Mouse (Mus musculus): ENCODE measurements at regions not wholly inside any gene's neighbourhood (a gene's known extent, or its start where the extent isn't known, plus 50 kb on each side); places are given as distances from the start of the nearest gene placed in this dataset.

GRCm38 (mm10) chr13:53910251-53910650 lies 145.3 kb downstream of the Drd1 start:
- no peak for DNase-seq (ENCODE audit: low spot score in 2 of 2)
- intact Hi-C loops (cut with DNase I): no loop called here

GRCm38 (mm10) chr13:53904471-53904870 lies 151.0 kb downstream of the Drd1 start:
- no peak for DNase-seq (ENCODE audit: low spot score in 2 of 2)
- intact Hi-C loops (cut with DNase I): no loop called here

GRCm38 (mm10) chr13:53903626-53904025 lies 151.9 kb downstream of the Drd1 start:
- intact Hi-C loops (cut with DNase I): no loop called here
- DNase-seq (ENCODE audit: low spot score in 2 of 2): no peak

GRCm38 (mm10) chr13:53902831-53903230 lies 152.7 kb downstream of the Drd1 start:
- intact Hi-C loops (cut with DNase I): no loop called here
- DNase-seq (ENCODE audit: low spot score in 2 of 2): no peak

- intact Hi-C loops (cut with DNase I): no loop called here
These were observed 155.0 kb downstream of the Drd1 start for GRCm38 (mm10) chr13:53900406-53901025.

GRCm38 (mm10) chr13:53898351-53898750 lies 157.2 kb downstream of the Drd1 start:
- DNase-seq (ENCODE audit: low spot score in 2 of 2): no peak
- intact Hi-C loops (cut with DNase I): no loop called here

More at GRCm38 (mm10) chr13:53900406-53901025, 155.0 kb downstream of the Drd1 start:
- no peak for DNase-seq (ENCODE audit: low spot score in 2 of 2)

- intact Hi-C loops (cut with DNase I): no loop called here
- DNase-seq (ENCODE audit: low spot score in 2 of 2): no peak
These were observed 158.3 kb downstream of the Drd1 start for GRCm38 (mm10) chr13:53897176-53897575.

GRCm38 (mm10) chr13:53888411-53888810 lies 167.1 kb downstream of the Drd1 start:
- intact Hi-C loops (cut with DNase I): loop anchor here (5.0 kb wide), 1 partner anchor 39 kb away; no protein-coding TSS in a partner anchor
- no peak for DNase-seq (ENCODE audit: low spot score in 2 of 2)

- DNase-seq (ENCODE audit: low spot score in 2 of 2): no peak
- intact Hi-C loops (cut with DNase I): loop anchor here (5.0 kb wide), 1 partner anchor 42 kb away; no protein-coding TSS in a partner anchor
These were observed 169.7 kb downstream of the Drd1 start for GRCm38 (mm10) chr13:53885756-53886155.

- DNase-seq (ENCODE audit: low spot score in 2 of 2): peak in 1 of 2 experiments; percentile 48
- intact Hi-C loops (cut with DNase I): no loop called here
These were observed 172.3 kb downstream of the Drd1 start for GRCm38 (mm10) chr13:53883206-53883605.

GRCm38 (mm10) chr13:53880466-53881250 lies 174.8 kb downstream of the Drd1 start:
- DNase-seq (ENCODE audit: low spot score in 2 of 2): no peak
- intact Hi-C loops (cut with DNase I): no loop called here

- DNase-seq (ENCODE audit: low spot score in 2 of 2): peak in 1 of 2 experiments; percentile 22
- intact Hi-C loops (cut with DNase I): no loop called here
These were observed 180.0 kb downstream of the Drd1 start for GRCm38 (mm10) chr13:53875546-53875945.

- no peak for DNase-seq (ENCODE audit: low spot score in 2 of 2)
- intact Hi-C loops (cut with DNase I): no loop called here
These were observed 190.2 kb downstream of the Drd1 start for GRCm38 (mm10) chr13:53865323-53865722.

GRCm38 (mm10) chr13:53862336-53862735 lies 193.2 kb downstream of the Drd1 start:
- no peak for DNase-seq (ENCODE audit: low spot score in 2 of 2)
- intact Hi-C loops (cut with DNase I): no loop called here

- no peak for DNase-seq (ENCODE audit: low spot score in 2 of 2)
- intact Hi-C loops (cut with DNase I): no loop called here
These were observed 201.3 kb downstream of the Drd1 start for GRCm38 (mm10) chr13:53854196-53854595.

GRCm38 (mm10) chr13:53850146-53850545 lies 205.4 kb downstream of the Drd1 start:
- DNase-seq (ENCODE audit: low spot score in 2 of 2): no peak
- intact Hi-C loops (cut with DNase I): no loop called here

- intact Hi-C loops (cut with DNase I): no loop called here
- no peak for DNase-seq (ENCODE audit: low spot score in 2 of 2)
These were observed 209.3 kb downstream of the Drd1 start for GRCm38 (mm10) chr13:53846221-53846620.

- DNase-seq (ENCODE audit: low spot score in 2 of 2): no peak
- intact Hi-C loops (cut with DNase I): no loop called here
These were observed 209.7 kb downstream of the Drd1 start for GRCm38 (mm10) chr13:53845786-53846185.

- intact Hi-C loops (cut with DNase I): no loop called here
- DNase-seq (ENCODE audit: low spot score in 2 of 2): no peak
These were observed 229.4 kb downstream of the Drd1 start for GRCm38 (mm10) chr13:53825957-53826580.

GRCm38 (mm10) chr13:53822061-53822460 lies 233.4 kb downstream of the Drd1 start:
- no peak for DNase-seq (ENCODE audit: low spot score in 2 of 2)
- intact Hi-C loops (cut with DNase I): no loop called here

GRCm38 (mm10) chr13:53815629-53816028 lies 239.9 kb downstream of the Drd1 start:
- no peak for DNase-seq (ENCODE audit: low spot score in 2 of 2)
- intact Hi-C loops (cut with DNase I): loop anchor here (10.0 kb wide), 1 partner anchor 239 kb away; the partner anchor contains the start of gene Drd1

Data from left cerebral cortex, postnatal 36 days (tissue).